Mouse (Mus musculus) kidney, embryonic 16.5 days (tissue): ENCODE results near the gene Klhl12. TPM values are rescaled to one million over a fixed set of nuclear protein-coding genes. Genes with fewer than 3 reads are reported as not detected.
A peak's percentile ranks its signal among the peaks of the same experiment; 100 is the strongest.
"Not testable (repeated sequence)": the region's sequence is repeated elsewhere in the genome, so short reads cannot be mapped to it uniquely, and the experiment has no call there.

Experiments
- ATAC-seq: fragments of 200-750 bp; cut with Nextera tagmentation; 2 replicates; pipeline ENCODE4 v1.8.0; 2017; ENCODE audit warnings: moderate TSS enrichment; ENCODE audit not compliant: low FRiP score, low TSS enrichment
- H3K27ac ChIP-seq: fragments of 300-500 bp; sonication (generic); 2 replicates; pipeline ENCODE4 v1.5.1; 2014; ENCODE audit warnings: low read length
- H3K27me3 ChIP-seq: fragments of 300-500 bp; sonication (generic); 2 replicates; pipeline ENCODE4 v1.6.1; 2014; ENCODE audit warnings: low read length, control low read depth, mixed read lengths; ENCODE audit not compliant: insufficient read depth
- H3K36me3 ChIP-seq: fragments of 300-500 bp; sonication (generic); 2 replicates; pipeline ENCODE4 v1.6.1; 2014; ENCODE audit warnings: low read length, control low read depth, mixed read lengths; ENCODE audit not compliant: insufficient read depth
- H3K4me1 ChIP-seq: fragments of 300-500 bp; sonication (generic); 2 replicates; pipeline ENCODE4 v1.6.1; 2014; ENCODE audit warnings: low read length, control low read depth, mixed read lengths; ENCODE audit not compliant: insufficient read depth
- H3K4me2 ChIP-seq: fragments of 300-500 bp; sonication (generic); replicated peaks from 2 replicates; pipeline ENCODE4 v1.6.1; 2014; ENCODE audit warnings: low read depth, low read length
- H3K4me3 ChIP-seq: fragments of 300-500 bp; sonication (generic); 2 replicates; pipeline ENCODE4 v1.5.1; 2014; ENCODE audit warnings: mild to moderate bottlenecking, low read length
- H3K9ac ChIP-seq: fragments of 300-500 bp; sonication (generic); replicated peaks from 2 replicates; pipeline ENCODE4 v1.6.1; 2014; ENCODE audit warnings: low read length
- H3K9me3 ChIP-seq: fragments of 300-500 bp; sonication (generic); 2 replicates; pipeline ENCODE4 v1.6.1; 2016; ENCODE audit warnings: low read length, control low read depth
- WGBS: fragments of 180-500 bp; shearing (Covaris S2); extraction: QIAGEN DNeasy Blood & Tissue Kit; methylation state at CpG from one replicate; pipeline ENCODE4 v1.1.7; 2014; 5-methylcytosine and 5-hydroxymethylcytosine counted together
- polyA plus RNA-seq: library from polyadenylated mRNA; unstranded; fragments of >200 nt; fragmentation: Nextera tagmentation; extraction: Ambion mirVana; gene quantifications from 2 replicates; pipeline ENCODE4 v1.2.1, GENCODE M21; 2015

The Klhl12 gene
- polyA plus RNA-seq, 1 experiment from 2014 or later, result 32.4 TPM

DNA sequence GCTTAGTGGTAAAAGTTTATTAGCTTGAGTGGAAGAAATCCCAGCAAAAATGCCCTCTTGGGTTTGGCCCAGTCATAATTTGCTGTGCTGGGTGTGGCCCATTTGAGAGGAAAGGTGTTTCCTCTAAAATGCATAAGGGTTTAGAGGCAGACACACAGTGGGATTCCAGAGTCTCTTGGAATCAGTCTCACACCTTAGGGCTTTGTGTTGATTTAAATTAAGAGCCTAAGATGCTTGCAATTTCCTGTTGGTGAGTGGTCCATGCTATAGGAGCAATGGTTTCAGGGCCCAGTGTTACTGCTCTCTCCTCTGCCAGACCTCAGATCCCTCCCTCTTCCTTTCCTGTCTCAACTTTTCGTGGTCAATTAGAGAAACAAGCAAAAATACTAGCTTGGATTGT is 36.2 kb upstream of the Klhl12 start:
- Histone ChIP-seq H3K4me2 (no peak overlapping the region), H3K9ac (no peak overlapping the region), H3K27me3 (no peaks in the 10 kb centered on the region), H3K36me3 (peaks cover 8% of the 10 kb centered on the region; the same call in 1 of the 2 replicates), H3K4me1 (peaks cover 61% of the 10 kb centered on the region), H3K27ac (no peak overlapping the region; the same call in 1 of the 2 replicates), H3K4me3 (no peak overlapping the region), H3K9me3 (no peaks in the 10 kb centered on the region)
- no peak for ATAC-seq
- WGBS, result 14% methylated on average over 1 of the region's 1 CpGs

DNA sequence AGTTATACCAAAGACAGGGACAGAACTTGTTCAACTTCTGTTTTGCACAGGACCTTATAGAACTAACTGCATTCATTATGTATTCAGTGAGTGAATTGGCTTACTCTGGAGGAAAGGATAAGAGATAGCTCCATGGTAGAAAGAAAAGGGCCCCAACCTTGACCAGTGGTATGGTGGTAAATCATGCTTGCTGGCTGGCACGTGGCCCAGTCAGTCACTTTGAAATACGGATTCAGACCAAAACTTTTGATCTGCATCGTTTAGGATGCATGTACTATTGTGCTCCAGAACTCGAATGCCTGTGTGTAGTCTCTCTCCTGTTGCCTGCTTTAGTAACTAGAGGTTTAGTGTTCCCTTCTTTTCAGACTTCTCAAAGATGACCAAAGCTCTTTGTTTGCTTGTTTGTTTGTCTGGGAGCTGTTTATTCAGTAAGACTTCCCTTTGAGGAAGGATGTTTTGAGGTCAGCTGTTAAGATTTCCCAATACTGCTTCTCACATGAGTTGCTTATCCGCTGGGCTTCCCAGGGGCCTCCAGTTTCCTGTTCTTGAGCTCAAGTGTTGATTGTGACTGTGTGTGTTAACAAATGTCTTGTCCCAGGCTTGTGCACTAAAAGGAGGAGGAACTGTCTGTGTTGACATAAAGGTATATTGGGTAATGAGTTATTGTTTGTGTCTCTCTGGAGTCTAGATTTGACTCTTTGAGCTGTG is 35.4 kb upstream of the Klhl12 start:
- Histone ChIP-seq H3K27me3 (no peaks in the 10 kb centered on the region), H3K27ac (peak overlapping the region; percentile 51), H3K9ac (no peak overlapping the region), H3K9me3 (no peaks in the 10 kb centered on the region), H3K4me3 (no peak overlapping the region), H3K36me3 (peaks cover 15% of the 10 kb centered on the region), H3K4me1 (peaks cover 55% of the 10 kb centered on the region), H3K4me2 (no peak overlapping the region)
- WGBS, result 22% methylated on average over 5 of the region's 5 CpGs
- ATAC-seq, result no peak

DNA sequence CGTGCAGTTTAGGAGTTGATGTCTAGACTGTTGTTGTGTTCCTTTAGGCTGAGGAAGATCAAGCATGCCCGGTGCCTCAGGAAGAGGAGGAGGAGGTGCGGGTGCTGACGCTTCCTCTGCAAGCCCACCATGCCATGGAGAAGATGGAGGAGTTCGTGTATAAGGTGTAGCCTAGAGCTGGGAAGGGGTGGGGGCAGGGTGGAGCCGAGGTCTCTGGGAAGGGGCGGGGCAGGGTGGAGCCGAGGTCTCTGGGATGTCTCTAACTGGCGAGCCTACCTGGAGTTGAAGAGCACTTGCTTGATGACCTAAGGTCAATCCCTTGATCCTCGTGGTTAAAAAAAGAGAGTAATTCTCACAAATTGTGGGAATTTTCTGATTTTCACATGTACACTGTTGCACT is 31.4 kb upstream of the Klhl12 start:
- Histone ChIP-seq H3K4me3 (no peak overlapping the region), H3K27me3 (no peaks in the 10 kb centered on the region), H3K9ac (no peak overlapping the region), H3K27ac (no peak overlapping the region), H3K4me2 (no peak overlapping the region), H3K36me3 (peaks cover 52% of the 10 kb centered on the region), H3K9me3 (no peaks in the 10 kb centered on the region), H3K4me1 (peaks cover 29% of the 10 kb centered on the region)
- no peak for ATAC-seq
- 72% methylated on average over 10 of the region's 10 CpGs for WGBS

DNA sequence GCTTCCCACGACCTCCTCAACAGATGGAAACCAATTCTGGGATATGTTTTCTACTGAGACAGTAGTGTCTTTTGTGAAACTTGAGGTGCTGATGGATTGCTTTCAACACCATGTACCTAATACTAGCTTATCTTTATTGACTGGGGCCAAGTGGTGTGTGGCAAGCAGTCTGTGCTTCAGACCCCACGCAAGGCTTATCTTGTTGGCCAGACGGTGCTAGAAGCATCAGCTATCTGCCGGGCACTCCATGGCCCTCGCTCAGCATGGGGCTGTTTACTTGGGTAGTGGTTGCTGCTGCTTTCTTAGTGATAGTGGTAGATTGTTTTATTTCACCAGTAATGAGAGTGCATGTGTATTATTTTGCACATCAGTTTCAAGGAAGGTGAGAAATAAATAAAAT is 29.0 kb upstream of the Klhl12 start:
- Histone ChIP-seq H3K9me3 (no peaks in the 10 kb centered on the region), H3K4me2 (no peak overlapping the region), H3K27me3 (no peaks in the 10 kb centered on the region), H3K4me1 (peaks cover 6% of the 10 kb centered on the region), H3K9ac (no peak overlapping the region), H3K4me3 (no peak overlapping the region), H3K27ac (no peak overlapping the region), H3K36me3 (peaks cover 64% of the 10 kb centered on the region)
- ATAC-seq, result no peak
- WGBS, result 86% methylated on average over 5 of the region's 5 CpGs

DNA sequence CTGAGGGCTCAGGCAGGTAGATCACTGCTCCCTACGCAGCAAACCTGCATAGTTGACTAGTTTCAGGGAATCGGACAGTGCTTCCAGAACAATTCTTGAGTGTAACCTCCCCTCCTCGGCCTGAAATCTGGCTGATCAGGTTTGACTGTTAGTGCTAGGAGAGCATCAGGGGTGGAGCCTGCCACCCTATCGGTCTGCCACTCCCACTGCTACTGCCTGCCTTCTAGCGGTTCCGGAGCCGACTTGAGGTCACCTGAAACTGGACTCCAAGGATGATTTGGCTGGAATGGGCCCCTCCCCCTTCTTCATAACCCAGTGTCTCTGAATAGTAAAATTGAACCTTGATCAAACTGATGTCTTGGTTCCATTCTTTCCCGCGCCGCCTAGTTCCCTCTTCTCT is 22.3 kb upstream of the Klhl12 start:
- H3K36me3 ChIP-seq, result peaks cover 41% of the 10 kb centered on the region
- WGBS, result 71% methylated on average over 10 of the region's 10 CpGs
- ATAC-seq, result no peak
- no peak overlapping the region for H3K9ac ChIP-seq
- no peak overlapping the region for H3K4me2 ChIP-seq
- H3K27me3 ChIP-seq, result no peaks in the 10 kb centered on the region
- no peak overlapping the region for H3K27ac ChIP-seq
- no peak overlapping the region for H3K4me3 ChIP-seq
- H3K4me1 ChIP-seq, result no peaks in the 10 kb centered on the region
- no peaks in the 10 kb centered on the region for H3K9me3 ChIP-seq

DNA sequence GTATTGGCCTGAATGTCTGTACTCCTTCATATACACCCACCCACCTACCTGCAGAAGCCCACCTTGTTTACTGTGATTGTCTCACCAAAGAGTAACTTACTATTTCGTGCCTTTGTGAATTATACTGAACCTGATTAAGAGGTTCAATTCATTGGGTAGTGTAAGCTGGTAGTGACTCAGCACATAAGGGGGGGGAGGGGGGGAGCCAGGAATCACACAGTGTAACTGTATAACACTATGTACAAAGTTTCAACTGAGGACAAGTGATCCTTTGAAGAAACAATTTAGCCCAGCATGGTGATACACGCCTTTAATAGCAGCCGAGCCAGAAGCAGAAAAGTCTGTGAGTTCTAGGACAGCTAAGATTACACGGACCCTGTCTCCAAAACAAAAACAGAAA is 21.9 kb upstream of the Klhl12 start:
- Histone ChIP-seq H3K9me3 (no peaks in the 10 kb centered on the region), H3K27ac (no peak overlapping the region), H3K4me3 (no peak overlapping the region), H3K27me3 (no peaks in the 10 kb centered on the region), H3K4me2 (no peak overlapping the region), H3K9ac (no peak overlapping the region), H3K4me1 (no peaks in the 10 kb centered on the region), H3K36me3 (peaks cover 36% of the 10 kb centered on the region)
- ATAC-seq, result no peak
- WGBS, result 89% methylated on average over 4 of the region's 4 CpGs

DNA sequence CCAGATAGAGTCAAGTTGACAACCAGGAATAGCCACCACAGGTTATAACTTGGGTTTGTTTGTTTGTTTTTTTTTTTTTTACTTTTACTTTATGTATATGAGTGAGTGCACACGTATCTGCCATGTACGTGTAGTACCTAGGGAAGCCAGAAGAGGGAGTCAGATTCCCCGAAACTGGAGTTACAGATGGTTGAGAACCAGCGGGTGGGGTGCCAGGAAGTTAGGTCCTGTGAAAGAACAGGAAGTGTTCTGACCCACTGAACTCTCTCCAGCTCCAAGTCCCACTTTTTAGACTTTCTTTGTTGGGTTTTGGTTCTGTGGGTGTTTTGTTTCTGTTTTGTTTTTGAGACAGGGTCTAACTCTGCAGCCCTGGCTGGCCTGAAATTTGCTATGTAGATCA is 19.9 kb upstream of the Klhl12 start:
- no peak overlapping the region for H3K9ac ChIP-seq
- H3K4me1 ChIP-seq, result no peaks in the 10 kb centered on the region
- H3K9me3 ChIP-seq, result no peaks in the 10 kb centered on the region
- no peak overlapping the region for H3K27ac ChIP-seq
- ATAC-seq, result no peak
- H3K4me2 ChIP-seq, result no peak overlapping the region
- no peak overlapping the region for H3K4me3 ChIP-seq
- 34% methylated on average over 4 of the region's 4 CpGs for WGBS
- H3K36me3 ChIP-seq, result peaks cover 26% of the 10 kb centered on the region; the same call in 1 of the 2 replicates
- no peaks in the 10 kb centered on the region for H3K27me3 ChIP-seq

DNA sequence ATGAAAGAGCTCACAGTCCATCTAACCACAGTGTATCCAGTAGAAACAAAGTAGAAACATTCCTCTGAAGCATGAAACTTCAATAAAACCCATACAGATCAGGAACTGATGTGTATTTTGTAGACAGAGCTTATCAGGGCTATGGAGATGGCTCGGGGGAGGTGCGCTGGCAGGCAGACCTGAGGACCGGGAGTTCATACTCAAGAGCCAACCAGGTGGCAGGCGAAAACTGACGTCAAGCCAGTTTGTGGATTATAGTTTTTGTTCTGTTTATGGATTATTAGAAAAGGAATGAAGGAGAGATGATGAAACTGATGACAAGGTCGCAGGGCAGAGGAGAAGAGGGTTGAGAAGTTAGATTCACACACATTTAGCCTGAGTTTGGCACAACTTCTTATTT is 14.9 kb upstream of the Klhl12 start:
- H3K9ac ChIP-seq, result no peak overlapping the region
- WGBS, result 87% methylated on average over 6 of the region's 6 CpGs
- ATAC-seq, result no peak

DNA sequence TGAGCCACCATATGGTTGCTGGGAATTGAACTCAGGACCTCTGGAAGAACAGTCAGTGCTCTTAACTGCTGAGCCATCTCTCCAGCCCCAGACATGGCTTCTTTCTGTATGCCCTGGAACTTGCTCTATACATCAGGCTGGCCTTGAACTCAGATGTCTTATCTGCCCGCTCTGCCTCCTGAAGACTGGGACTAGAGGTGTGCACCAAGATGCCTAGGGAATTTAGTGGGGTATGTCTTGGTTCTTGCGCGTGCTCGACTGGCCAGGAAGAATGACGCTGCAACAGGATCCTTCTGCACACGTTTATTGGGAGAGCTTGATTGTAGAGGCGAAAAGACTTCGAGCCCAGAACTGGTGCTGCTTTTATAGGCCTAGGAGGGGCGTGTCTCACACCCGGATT is 13.6 kb upstream of the Klhl12 start:
- not testable (repeated sequence) for H3K27me3 ChIP-seq, H3K4me3 ChIP-seq, H3K9ac ChIP-seq, ATAC-seq, H3K9me3 ChIP-seq, H3K36me3 ChIP-seq, H3K4me2 ChIP-seq, H3K4me1 ChIP-seq, H3K27ac ChIP-seq
- 88% methylated on average over 6 of the region's 10 CpGs for WGBS

More for the DNA sequence above, 14.9 kb upstream of the Klhl12 start:
- Histone ChIP-seq H3K36me3 (no peaks in the 10 kb centered on the region), H3K4me3 (no peak overlapping the region), H3K4me1 (no peaks in the 10 kb centered on the region), H3K27ac (no peak overlapping the region), H3K27me3 (no peaks in the 10 kb centered on the region), H3K9me3 (no peaks in the 10 kb centered on the region), H3K4me2 (no peak overlapping the region)

DNA sequence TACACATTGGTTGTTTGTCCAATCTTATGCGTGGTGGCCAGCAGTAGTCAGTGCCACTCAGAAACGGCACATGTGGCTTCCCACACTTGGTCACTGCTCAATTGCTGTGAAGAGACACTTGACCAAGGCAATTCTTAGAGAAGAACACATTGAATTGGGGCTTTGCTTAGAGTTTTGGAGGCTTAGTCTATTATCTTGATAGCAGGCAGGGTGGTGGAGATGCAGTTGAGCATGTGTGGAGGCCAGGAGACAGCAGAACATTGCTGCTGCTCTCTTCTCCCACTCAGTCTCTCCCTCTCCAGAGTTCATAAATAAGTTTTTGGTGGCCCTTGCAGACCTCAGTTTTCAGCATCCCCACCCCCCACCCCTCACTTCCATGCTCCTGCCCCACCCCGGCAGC is 12.9 kb upstream of the Klhl12 start:
- no peaks in the 10 kb centered on the region for H3K4me1 ChIP-seq
- H3K27ac ChIP-seq, result no peak overlapping the region
- WGBS, result 97% methylated on average over 3 of the region's 3 CpGs
- H3K4me3 ChIP-seq, result no peak overlapping the region
- H3K36me3 ChIP-seq, result no peaks in the 10 kb centered on the region
- H3K4me2 ChIP-seq, result no peak overlapping the region
- H3K9me3 ChIP-seq, result no peaks in the 10 kb centered on the region
- H3K9ac ChIP-seq, result no peak overlapping the region
- ATAC-seq, result no peak
- H3K27me3 ChIP-seq, result no peaks in the 10 kb centered on the region
